9 mouse cellular contexts compared by ENCODE assay signal in the genomic region with DNA sequence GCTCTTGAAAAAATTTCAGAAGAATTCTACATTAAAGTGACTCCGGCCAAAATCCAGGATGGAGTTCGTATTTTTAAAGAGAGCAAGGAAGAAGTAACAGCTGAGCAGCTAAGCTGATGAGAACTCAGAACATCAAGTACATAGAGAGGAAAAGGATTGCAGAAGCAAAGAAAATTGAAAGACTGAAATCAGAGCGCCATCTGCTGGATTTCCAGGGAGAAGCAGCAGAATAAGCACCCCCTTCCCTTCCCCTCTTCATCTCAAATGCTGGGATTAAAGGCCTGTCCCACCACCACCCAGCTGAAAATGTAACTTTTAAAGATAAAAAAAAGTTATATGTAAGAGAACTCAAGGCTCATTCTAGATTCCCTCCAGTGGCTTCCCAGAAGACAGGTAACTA. TPM values are rescaled to one million over a fixed set of nuclear protein-coding genes. Genes with fewer than 3 reads are reported as not detected.
DNase-seq lines count a peak whose midpoint lies in the region; ATAC-seq lines count a peak whose summit lies in the region.
"Had no signal": no experiment of that assay in that cellular context is flagged by ENCODE, and none has a peak within 500 bp of the region (broad histone marks: within the 10 kb centered on the region; RNA-seq: fewer than 3 reads in every experiment).

No protein-coding gene starts in this region.

- H3K9ac ChIP-seq in kidney, embryonic 15.5 days, result no peak overlapping the region

- H3K36me3 ChIP-seq in kidney, embryonic 15.5 days, result peaks cover 30% of the 10 kb centered on the region; the same call in 1 of the 2 replicates

- H3K27me3 ChIP-seq in kidney, embryonic 15.5 days, result no peaks in the 10 kb centered on the region

- H3K4me1 ChIP-seq in kidney, embryonic 15.5 days, result peaks cover 18% of the 10 kb centered on the region

- peak; percentile 59 for DNase-seq in kidney, adult 18-20 months
- peak; percentile 52 for DNase-seq in MN1 (ENCODE audit: low spot score)
- DNase-seq in cerebellum, adult 9-10 months, result peak; percentile 68
- DNase-seq in heart, postnatal 14 days, result peak; percentile 64 to 75
- peak; percentile 53 for DNase-seq in left cerebral cortex, postnatal 4 days
- peak; percentile 23 for DNase-seq in right cerebral cortex, adult 18-20 months

- no peak overlapping the region for H3K27ac ChIP-seq in kidney, embryonic 15.5 days

- no peak for ATAC-seq in kidney, embryonic 15.5 days (replicated peaks; ENCODE audit: low FRiP score)
- ATAC-seq in erythroblast, adult 5-6 weeks (replicated peaks; ENCODE audit: low FRiP score, poor library complexity, severe bottlenecking), result no peak

- WGBS in kidney, embryonic 15.5 days, result 32% methylated on average over 3 of the region's 3 CpGs

- H3K4me3 ChIP-seq in kidney, embryonic 15.5 days (replicated peaks), result no peak overlapping the region
- H3K4me3 ChIP-seq: myocyte had no signal

- H3K4me2 ChIP-seq in kidney, embryonic 15.5 days, result no peak overlapping the region

- intact Hi-C loops in heart, postnatal 14 days (cut with DNase I), result loop anchor here (2.0 to 10.0 kb wide), 3 partner anchors 38 to 190 kb away; no protein-coding TSS in a partner anchor
- intact Hi-C loops in left cerebral cortex, postnatal 4 days (cut with DNase I), result no loop called here

- no peaks in the 10 kb centered on the region for H3K9me3 ChIP-seq in kidney, embryonic 15.5 days (replicated peaks)

RNA-seq across cellular contexts. Expression of a gene that starts 3.1 kb away (rescaled TPM):
- 2.0 and 2.7 TPM in 2 replicates for polyA plus RNA-seq in kidney, embryonic 15.5 days (2015; fragmentation: Nextera tagmentation; extraction: Ambion mirVana)
- total RNA-seq in heart, postnatal 14 days (2021), result under 1 TPM; 0.56 to 0.60 TPM
- under 1 TPM; 0.62 to 0.72 TPM for total RNA-seq in left cerebral cortex, postnatal 4 days (2021)
- not detected in 2 replicates for total RNA-seq in erythroblast, adult 5-6 weeks (2015; ENCODE audit: low replicate concordance)
- 0.84 TPM in 1 of 2 replicates, not detected in the other for total RNA-seq in erythroblast, adult 5-6 weeks (2017; ENCODE audit: low replicate concordance)

RNA-seq across cellular contexts. Expression of a gene that starts 3.3 kb away (rescaled TPM):
- 53.7 and 64.1 TPM in 2 replicates for polyA plus RNA-seq in kidney, embryonic 15.5 days (2015; fragmentation: Nextera tagmentation; extraction: Ambion mirVana)
- total RNA-seq in heart, postnatal 14 days (2021), result 10 to 100 TPM; 57.3 to 57.6 TPM
- total RNA-seq in left cerebral cortex, postnatal 4 days (2021), result 100 to 1,000 TPM; 106 to 111 TPM
- total RNA-seq in erythroblast, adult 5-6 weeks (2015; ENCODE audit: low replicate concordance), result 25.7 and 44.3 TPM in 2 replicates
- 45.7 and 55.2 TPM in 2 replicates for total RNA-seq in erythroblast, adult 5-6 weeks (2017; ENCODE audit: low replicate concordance)

RNA-seq across cellular contexts. Expression of a gene that starts 42.7 kb away (rescaled TPM):
- 66.8 and 70.8 TPM in 2 replicates for polyA plus RNA-seq in kidney, embryonic 15.5 days (2015; fragmentation: Nextera tagmentation; extraction: Ambion mirVana)
- total RNA-seq in heart, postnatal 14 days (2021), result 10 to 100 TPM; 57.2 to 59.4 TPM
- total RNA-seq in left cerebral cortex, postnatal 4 days (2021), result 10 to 100 TPM; 49.3 to 59.6 TPM
- total RNA-seq in erythroblast, adult 5-6 weeks (2015; ENCODE audit: low replicate concordance), result 7.9 and 11.1 TPM in 2 replicates
- 17.4 and 30.4 TPM in 2 replicates for total RNA-seq in erythroblast, adult 5-6 weeks (2017; ENCODE audit: low replicate concordance)

RNA-seq across cellular contexts. Expression of a gene that starts 42.8 kb away (rescaled TPM):
- polyA plus RNA-seq in kidney, embryonic 15.5 days (2015; fragmentation: Nextera tagmentation; extraction: Ambion mirVana), result 29.0 and 29.3 TPM in 2 replicates
- 10 to 100 TPM; 29.0 to 31.9 TPM for total RNA-seq in heart, postnatal 14 days (2021)
- total RNA-seq in left cerebral cortex, postnatal 4 days (2021), result 100 to 1,000 TPM; 106 TPM
- 8.3 and 15.0 TPM in 2 replicates for total RNA-seq in erythroblast, adult 5-6 weeks (2015; ENCODE audit: low replicate concordance)
- total RNA-seq in erythroblast, adult 5-6 weeks (2017; ENCODE audit: low replicate concordance), result 13.9 and 20.6 TPM in 2 replicates
